Mouse (Mus musculus) limb, embryonic 10.5 days (tissue): ENCODE results near the gene Ankrd12. TPM values are rescaled to one million over a fixed set of nuclear protein-coding genes. Genes with fewer than 3 reads are reported as not detected.

Experiments
- DNase-seq: peaks from one replicate; pipeline ENCODE4 v3.0.0-alpha.2; 2017; ENCODE audit warnings: low spot score
- H3K27ac ChIP-seq: fragments of 300-500 bp; sonication (generic); 2 replicates; pipeline ENCODE4 v1.5.1; 2016; ENCODE audit warnings: mild to moderate bottlenecking
- H3K27me3 ChIP-seq: fragments of 300-500 bp; sonication (generic); 2 replicates; pipeline ENCODE4 v1.6.1; 2016; ENCODE audit warnings: low read depth, mild to moderate bottlenecking; ENCODE audit not compliant: poor library complexity, severe bottlenecking
- H3K36me3 ChIP-seq: fragments of 300-500 bp; sonication (generic); 2 replicates; pipeline ENCODE4 v1.6.1; 2016; ENCODE audit warnings: mild to moderate bottlenecking, moderate library complexity
- H3K4me1 ChIP-seq: fragments of 300-500 bp; sonication (generic); 2 replicates; pipeline ENCODE4 v1.6.1; 2016
- H3K4me3 ChIP-seq: fragments of 300-500 bp; sonication (generic); 2 replicates; pipeline ENCODE4 v1.5.1; 2016; ENCODE audit warnings: mild to moderate bottlenecking, moderate library complexity
- H3K9me3 ChIP-seq: fragments of 300-500 bp; sonication (generic); replicated peaks from 2 replicates; pipeline ENCODE4 v1.6.1; 2016; ENCODE audit warnings: mild to moderate bottlenecking
- WGBS: fragments of 180-500 bp; shearing (Covaris S2); methylation state at CpG from one replicate; pipeline ENCODE4 v1.1.7; 2016; 5-methylcytosine and 5-hydroxymethylcytosine counted together
- polyA plus RNA-seq: library from polyadenylated mRNA; unstranded; fragments of >200 nt; fragmentation: Nextera tagmentation; extraction: Ambion mirVana; gene quantifications from 2 replicates; pipeline ENCODE4 v1.2.1, GENCODE M21; 2016

Ankrd12 gene
- polyA plus RNA-seq, 1 experiment from 2014 or later = 18.8 TPM

DNA sequence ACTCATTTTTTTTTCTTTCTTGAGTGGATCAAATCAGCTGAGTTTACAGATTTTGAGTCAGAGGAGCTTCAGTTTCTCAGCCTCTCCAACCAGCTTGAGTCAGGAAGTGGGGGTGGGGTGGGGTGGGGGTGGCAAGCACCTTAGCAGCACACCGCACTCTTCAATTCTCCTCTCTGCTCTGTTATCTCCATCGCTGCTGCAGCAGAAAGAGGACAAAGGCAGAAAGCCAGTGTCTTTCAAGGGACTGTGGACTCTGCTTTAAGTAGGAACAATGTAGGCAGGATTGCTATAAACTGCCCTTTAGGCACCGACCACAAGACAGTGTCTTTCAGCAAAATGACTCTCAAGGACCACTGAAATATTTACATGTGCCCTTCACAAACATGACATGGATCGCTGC lies 122.9 kb downstream of the Ankrd12 start:
- Histone ChIP-seq H3K36me3 (peaks cover 4% of the 10 kb centered on the region), H3K4me1 (peaks cover 17% of the 10 kb centered on the region), H3K27ac (no peak overlapping the region), H3K9me3 (no peaks in the 10 kb centered on the region), H3K4me3 (no peak overlapping the region), H3K27me3 (no peaks in the 10 kb centered on the region)
- no peak for DNase-seq
- WGBS = 79% methylated on average over 4 of the region's 4 CpGs

DNA sequence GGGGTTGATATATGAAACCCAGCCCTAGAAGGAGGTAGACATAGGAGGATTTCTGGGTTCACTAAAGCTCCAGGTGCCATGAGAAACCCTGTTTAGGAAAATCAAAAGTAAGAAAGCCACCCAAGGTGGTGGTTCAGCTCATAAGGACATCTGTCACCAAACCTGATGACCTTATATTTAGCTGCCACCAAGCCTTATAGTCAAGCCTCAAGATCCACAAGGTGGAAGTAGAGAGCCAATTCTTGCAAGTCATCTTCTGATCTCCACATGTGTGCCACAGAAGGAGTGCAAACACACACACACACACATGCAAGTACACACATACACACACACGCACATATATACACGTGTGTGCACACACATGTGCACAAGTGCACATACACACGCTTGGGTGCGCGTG lies 124.8 kb downstream of the Ankrd12 start:
- H3K27me3 ChIP-seq = no peaks in the 10 kb centered on the region
- no peaks in the 10 kb centered on the region for H3K9me3 ChIP-seq
- H3K4me3 ChIP-seq = no peak overlapping the region
- peaks cover 10% of the 10 kb centered on the region for H3K4me1 ChIP-seq
- H3K27ac ChIP-seq = no peak overlapping the region
- WGBS = 87% methylated on average over 5 of the region's 5 CpGs
- DNase-seq = no peak
- H3K36me3 ChIP-seq = peaks cover 22% of the 10 kb centered on the region

DNA sequence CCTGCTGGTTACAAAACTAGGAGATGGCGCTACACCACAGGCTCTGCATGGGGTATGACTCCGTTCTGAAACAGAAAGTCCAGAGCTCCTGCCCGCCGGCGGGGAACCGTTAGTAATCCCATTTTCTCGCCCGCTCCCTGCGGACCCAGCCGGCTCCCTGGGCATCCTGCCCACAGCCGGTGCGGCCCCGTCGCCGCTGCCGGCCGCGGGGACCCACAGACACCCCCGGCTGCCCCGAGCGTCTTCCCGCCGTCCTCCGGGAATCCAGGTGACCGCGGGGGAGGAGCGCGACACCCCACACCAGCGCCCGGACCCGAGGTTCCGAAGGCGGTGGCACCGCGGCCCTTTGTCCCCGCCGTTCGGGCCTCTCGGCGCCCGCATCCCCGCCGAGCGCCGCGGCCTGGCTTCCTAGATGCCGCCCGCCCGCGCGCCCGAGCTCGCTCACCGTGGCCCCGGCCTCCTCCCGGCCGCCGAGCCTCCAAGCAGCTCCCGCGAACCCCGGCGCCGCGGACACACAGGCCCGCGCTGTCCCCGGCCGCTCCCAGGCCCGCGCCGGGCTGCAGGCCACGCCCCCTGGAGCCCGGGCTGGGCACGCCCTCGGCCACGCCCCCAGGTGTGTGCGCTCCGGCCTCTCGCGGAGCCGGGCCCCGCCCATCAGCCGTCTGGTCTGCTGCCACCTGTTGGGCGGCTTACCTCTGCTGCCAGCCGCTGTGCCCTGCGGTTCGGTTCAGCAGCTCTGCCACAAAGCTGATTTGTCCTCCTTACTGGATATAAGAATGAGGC lies 126.1 kb downstream of the Ankrd12 start, which contains the start of gene Twsg1:
Gene Twsg1 (minus strand): TSS at position 605 of the 783 bp plus-strand sequence.
- Histone ChIP-seq H3K27me3 (no peaks in the 10 kb centered on the region), H3K27ac (peak within 1 kb of the TSS; percentile 97), H3K4me1 (peaks cover 9% of the 10 kb centered on the region), H3K9me3 (no peaks in the 10 kb centered on the region), H3K4me3 (peak within 1 kb of the TSS; percentile 92), H3K36me3 (peaks cover 35% of the 10 kb centered on the region)
- WGBS = under 1% methylated on average over 82 of the region's 87 CpGs
- DNase-seq = peak; percentile 97

DNA sequence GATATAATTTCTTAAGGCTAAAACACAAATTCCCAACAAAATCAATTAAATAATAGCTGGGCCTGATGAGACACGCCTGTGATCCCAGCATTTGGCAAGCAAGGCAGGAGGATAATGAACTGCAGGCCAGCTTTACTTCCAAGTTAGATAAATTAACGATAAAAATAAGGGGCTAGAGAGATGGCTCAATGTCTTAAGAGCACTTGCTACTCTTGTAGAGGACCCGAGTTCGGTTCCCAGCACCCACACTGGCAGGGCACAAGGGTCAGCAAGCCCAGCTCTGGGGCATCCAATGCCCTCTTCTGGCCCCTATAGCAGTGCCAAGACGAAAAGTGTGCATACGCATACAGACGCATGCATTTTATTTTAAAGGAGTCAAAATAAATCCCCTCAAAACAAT lies 126.7 kb downstream of the Ankrd12 start:
- H3K36me3 ChIP-seq = peaks cover 41% of the 10 kb centered on the region
- no peaks in the 10 kb centered on the region for H3K9me3 ChIP-seq
- no peaks in the 10 kb centered on the region for H3K27me3 ChIP-seq
- H3K4me1 ChIP-seq = peaks cover 9% of the 10 kb centered on the region
- H3K4me3 ChIP-seq = peak overlapping the region; percentile 92
- peak overlapping the region; percentile 97 for H3K27ac ChIP-seq
- WGBS = 40% methylated on average over 7 of the region's 7 CpGs
- peak; percentile 34 for DNase-seq

DNA sequence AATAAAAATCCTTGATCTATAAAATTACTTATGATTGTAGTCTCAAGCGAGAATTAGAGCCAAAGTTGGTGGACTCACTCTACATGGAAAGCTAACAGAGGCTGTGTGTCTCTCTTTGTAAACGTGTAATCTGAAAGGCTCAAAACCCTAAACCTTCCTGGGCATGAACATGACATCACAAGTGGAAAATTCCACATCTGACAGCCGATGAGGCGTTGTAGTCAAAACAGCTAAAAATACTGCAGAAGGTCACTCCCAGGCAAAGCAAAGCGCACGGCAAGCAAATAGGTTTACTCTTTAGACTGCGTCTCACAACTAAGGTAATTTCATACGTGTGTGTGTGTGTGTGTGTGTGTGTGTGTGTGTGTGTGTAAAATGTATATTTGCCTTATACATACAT lies 129.6 kb downstream of the Ankrd12 start:
- DNase-seq = no peak
- 97% methylated on average over 8 of the region's 8 CpGs for WGBS
- H3K4me1 ChIP-seq = peaks cover 9% of the 10 kb centered on the region
- no peaks in the 10 kb centered on the region for H3K9me3 ChIP-seq
- H3K36me3 ChIP-seq = peaks cover 61% of the 10 kb centered on the region
- H3K4me3 ChIP-seq = no peak overlapping the region
- H3K27ac ChIP-seq = no peak overlapping the region
- H3K27me3 ChIP-seq = no peaks in the 10 kb centered on the region

DNA sequence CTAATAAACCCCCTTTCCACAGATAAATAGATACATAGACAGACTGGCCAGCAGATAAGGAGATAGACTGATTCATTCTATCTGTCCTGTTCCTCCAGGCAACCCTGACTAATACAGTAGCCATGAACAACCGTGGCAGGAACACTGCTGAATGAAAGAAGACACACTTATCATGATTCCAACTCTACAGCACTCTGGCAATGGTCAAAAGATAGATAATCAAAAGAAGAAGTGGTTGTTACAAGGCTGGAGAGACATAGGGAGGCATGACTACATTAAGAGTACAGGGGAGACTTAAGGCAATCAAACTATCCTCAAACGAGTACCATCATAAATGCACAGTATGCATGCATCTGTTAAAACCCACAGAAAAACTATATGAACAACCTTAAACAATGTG lies 131.5 kb downstream of the Ankrd12 start:
- no peak for DNase-seq
- peaks cover 61% of the 10 kb centered on the region for H3K36me3 ChIP-seq
- H3K27ac ChIP-seq = no peak overlapping the region
- no peaks in the 10 kb centered on the region for H3K27me3 ChIP-seq
- no peak overlapping the region for H3K4me3 ChIP-seq
- H3K9me3 ChIP-seq = no peaks in the 10 kb centered on the region
- H3K4me1 ChIP-seq = peaks cover 2% of the 10 kb centered on the region
- WGBS = 95% methylated on average over 2 of the region's 2 CpGs

DNA sequence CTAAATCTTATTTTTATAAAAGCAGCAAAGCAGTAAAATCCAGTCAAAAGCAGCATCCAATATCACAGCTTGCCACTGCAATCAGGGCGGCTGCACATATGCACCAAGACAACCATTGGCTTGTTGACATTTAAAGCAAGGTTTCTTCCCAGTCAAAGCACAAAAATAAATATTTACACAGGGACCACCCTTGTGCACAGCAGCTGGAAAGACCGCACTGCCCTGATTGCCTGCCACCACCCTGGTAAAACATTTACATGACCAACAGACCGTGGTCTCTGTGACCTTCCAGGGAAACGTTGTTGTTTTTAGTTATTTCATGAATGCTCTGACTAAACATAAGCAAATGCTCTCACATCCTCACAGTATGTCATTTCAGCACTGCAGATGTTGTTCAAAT lies 134.5 kb downstream of the Ankrd12 start:
- H3K36me3 ChIP-seq = peaks cover 64% of the 10 kb centered on the region

DNA sequence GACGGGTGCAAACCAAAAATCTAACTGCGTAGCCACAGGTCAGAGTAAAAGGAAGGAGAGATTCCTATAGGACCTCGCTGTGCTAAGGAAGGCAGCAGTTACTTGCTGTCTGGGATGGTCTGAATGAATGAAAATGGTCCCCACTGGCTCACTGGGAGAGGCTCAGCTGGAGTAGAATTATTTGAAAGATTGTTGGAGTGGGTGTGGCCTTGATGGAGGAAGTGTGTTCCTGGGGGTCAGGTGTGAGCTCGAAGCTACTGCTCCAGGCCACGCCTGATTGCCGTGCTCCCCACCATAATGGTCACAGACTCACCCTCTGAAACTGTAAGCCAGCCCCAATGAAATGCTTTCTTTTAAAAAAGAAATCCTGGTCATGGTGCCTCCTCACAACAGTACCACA lies 135.6 kb downstream of the Ankrd12 start:
- 93% methylated on average over 6 of the region's 6 CpGs for WGBS
- H3K36me3 ChIP-seq = peaks cover 64% of the 10 kb centered on the region
- H3K27ac ChIP-seq = no peak overlapping the region
- no peaks in the 10 kb centered on the region for H3K4me1 ChIP-seq
- no peak for DNase-seq
- H3K4me3 ChIP-seq = no peak overlapping the region
- no peaks in the 10 kb centered on the region for H3K27me3 ChIP-seq
- no peaks in the 10 kb centered on the region for H3K9me3 ChIP-seq

More for the DNA sequence above, 134.5 kb downstream of the Ankrd12 start:
- Histone ChIP-seq H3K4me1 (no peaks in the 10 kb centered on the region), H3K27me3 (no peaks in the 10 kb centered on the region), H3K9me3 (no peaks in the 10 kb centered on the region), H3K27ac (no peak overlapping the region), H3K4me3 (no peak overlapping the region)
- no peak for DNase-seq
- 89% methylated on average over 4 of the region's 4 CpGs for WGBS

DNA sequence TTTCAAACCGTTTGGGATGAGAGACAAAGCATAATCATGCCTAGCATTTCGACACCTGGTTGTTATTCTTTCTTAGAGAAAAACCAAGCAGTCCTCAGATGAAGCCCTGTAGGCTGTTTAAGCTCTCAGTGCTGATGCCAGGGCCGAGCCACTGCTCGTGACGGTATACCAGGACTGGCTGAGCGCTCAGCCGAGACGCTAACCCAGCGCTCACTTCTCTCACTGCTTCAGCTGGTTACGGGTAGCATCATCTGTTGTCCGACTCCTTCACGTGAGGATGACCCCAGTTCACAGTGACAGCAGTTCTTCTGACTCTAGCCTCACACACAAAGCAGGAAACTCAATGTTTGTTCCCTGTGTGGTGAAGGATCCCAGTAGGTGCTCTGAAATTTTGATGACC lies 136.7 kb downstream of the Ankrd12 start:
- H3K9me3 ChIP-seq = no peaks in the 10 kb centered on the region
- WGBS = 87% methylated on average over 12 of the region's 12 CpGs
- no peak overlapping the region for H3K4me3 ChIP-seq
- DNase-seq = no peak
- no peaks in the 10 kb centered on the region for H3K27me3 ChIP-seq
- H3K36me3 ChIP-seq = peaks cover 63% of the 10 kb centered on the region
- no peaks in the 10 kb centered on the region for H3K4me1 ChIP-seq
- H3K27ac ChIP-seq = no peak overlapping the region

DNA sequence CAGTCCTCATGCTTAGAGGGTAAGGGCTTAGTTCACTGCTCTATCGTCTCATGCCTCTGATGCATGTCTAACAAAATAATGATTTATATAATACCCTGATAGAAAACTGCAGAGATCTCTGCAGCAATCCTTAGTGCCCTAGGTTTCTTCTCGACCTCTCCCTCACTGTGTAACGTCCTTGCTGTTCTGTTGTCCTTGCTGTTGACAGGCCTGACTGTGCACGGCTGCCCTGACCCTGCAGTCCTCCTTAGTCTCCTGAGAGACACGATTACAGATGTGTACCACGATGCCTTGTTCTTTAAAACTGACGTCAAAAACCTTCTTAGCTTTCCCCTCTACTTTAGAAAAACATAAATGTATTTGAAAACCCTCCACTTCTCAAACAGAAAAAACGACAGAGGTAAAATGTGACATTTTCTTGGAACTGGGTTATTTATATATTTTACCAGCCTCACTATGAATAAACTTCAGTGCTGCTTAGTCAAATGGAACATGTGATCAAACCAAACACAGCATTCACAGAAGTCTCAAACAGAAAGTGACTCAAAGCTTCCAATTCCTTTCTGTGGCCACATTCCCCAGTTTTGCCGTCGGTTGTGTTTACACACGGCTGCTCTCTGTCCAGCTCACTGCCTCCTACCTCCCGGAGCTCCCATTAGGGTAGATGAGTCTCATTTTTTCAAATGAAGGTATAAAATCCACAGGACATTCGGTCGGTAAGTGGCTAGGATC lies 137.3 kb downstream of the Ankrd12 start:
- H3K27ac ChIP-seq = no peak overlapping the region
- WGBS = 90% methylated on average over 14 of the region's 14 CpGs
- DNase-seq = no peak
- peaks cover 64% of the 10 kb centered on the region for H3K36me3 ChIP-seq
- H3K27me3 ChIP-seq = no peaks in the 10 kb centered on the region
- no peaks in the 10 kb centered on the region for H3K4me1 ChIP-seq
- H3K4me3 ChIP-seq = no peak overlapping the region
- H3K9me3 ChIP-seq = no peaks in the 10 kb centered on the region

DNA sequence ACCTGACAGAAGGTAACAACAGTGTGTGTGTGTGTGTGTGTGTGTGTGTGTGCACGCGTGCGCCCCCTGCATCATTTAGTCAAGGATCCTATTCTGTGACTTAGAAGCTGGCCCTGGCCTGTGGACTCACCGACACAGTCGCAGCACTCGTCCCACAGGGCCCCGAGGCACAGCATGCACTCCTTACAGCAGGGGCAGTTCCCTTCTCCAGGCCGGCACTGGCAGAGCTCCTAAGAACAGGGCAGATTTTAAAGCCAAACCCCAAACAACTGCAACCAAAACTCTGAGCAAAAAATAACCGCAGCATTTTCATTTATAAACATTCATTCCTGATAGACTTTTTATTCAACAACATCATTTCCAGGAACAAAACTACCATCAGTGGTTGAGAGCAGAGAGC lies 139.2 kb downstream of the Ankrd12 start:
- Histone ChIP-seq H3K4me1 (no peaks in the 10 kb centered on the region), H3K9me3 (no peaks in the 10 kb centered on the region), H3K27me3 (no peaks in the 10 kb centered on the region), H3K4me3 (no peak overlapping the region), H3K36me3 (peaks cover 67% of the 10 kb centered on the region), H3K27ac (no peak overlapping the region)
- no peak for DNase-seq
- whole genome bisulfite sequencing = 95% methylated on average over 9 of the region's 9 CpGs

DNA sequence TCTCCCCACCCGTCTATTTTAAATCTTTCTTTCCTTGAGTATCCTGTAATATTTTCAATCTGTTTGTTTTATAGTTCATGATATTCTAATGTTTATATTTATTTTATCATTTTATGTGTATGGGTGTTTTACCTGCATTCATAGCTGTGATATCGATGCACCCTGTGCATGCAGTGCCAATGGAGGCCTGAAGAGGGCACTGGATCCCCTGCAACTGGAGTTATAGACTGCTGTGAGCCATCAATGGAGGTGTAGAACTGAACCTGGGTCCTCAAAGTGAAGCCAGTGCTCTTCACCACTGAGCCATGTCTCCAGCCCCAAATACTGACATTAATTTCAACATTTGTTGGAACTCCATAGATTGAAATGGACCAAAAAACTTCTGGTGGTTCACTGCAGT lies 143.1 kb downstream of the Ankrd12 start:
- WGBS = 96% methylated on average over 2 of the region's 2 CpGs
- Histone ChIP-seq H3K4me1 (no peaks in the 10 kb centered on the region), H3K36me3 (peaks cover 78% of the 10 kb centered on the region), H3K27me3 (no peaks in the 10 kb centered on the region), H3K4me3 (no peak overlapping the region), H3K27ac (no peak overlapping the region), H3K9me3 (no peaks in the 10 kb centered on the region)
- no peak for DNase-seq

DNA sequence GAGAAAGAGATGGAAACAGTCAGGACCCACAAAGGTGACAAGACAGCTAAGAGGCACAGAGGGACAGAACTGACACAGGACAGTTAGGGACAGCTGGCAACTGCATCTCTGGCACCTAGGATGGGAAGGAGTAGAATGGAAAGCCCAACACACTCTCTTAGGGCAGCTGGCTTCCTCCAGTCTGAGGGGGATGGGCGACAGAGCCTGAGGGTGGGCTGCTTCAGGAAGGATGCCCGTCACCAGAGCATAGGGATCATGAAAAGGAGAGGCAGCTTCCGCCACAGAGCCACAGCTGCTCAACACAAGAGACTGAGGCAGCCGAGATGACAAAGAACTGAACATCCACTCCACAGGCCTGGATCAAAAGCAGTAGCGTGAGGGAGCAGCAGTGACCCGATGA lies 145.4 kb downstream of the Ankrd12 start:
- no peak for DNase-seq
- no peaks in the 10 kb centered on the region for H3K9me3 ChIP-seq
- H3K4me1 ChIP-seq = no peaks in the 10 kb centered on the region
- 63% methylated on average over 6 of the region's 6 CpGs for WGBS
- H3K27me3 ChIP-seq = no peaks in the 10 kb centered on the region
- no peak overlapping the region for H3K27ac ChIP-seq
- peaks cover 79% of the 10 kb centered on the region for H3K36me3 ChIP-seq
- no peak overlapping the region for H3K4me3 ChIP-seq
